Mouse (Mus musculus) adrenal gland, postnatal 10 days (tissue): ENCODE measurements around the gene Stxbp6. TPM values are rescaled to one million over a fixed set of nuclear protein-coding genes. Genes with fewer than 3 reads are reported as not detected.
"Not testable (repeated sequence)": the region's sequence is repeated elsewhere in the genome, so short reads cannot be mapped to it uniquely, and the experiment has no call there.

Source experiments
- DNase-seq: peaks from one replicate; pipeline ENCODE4 v3.0.0; 2021; ENCODE audit warnings: mixed read lengths
- total RNA-seq, 2 experiments: library from RNA; stranded (reverse); gene quantifications; 2 replicates each; pipeline ENCODE4 v1.2.3; 2021

Stxbp6 gene
- total RNA-seq, 2 experiments from 2014 or later = 17.6 to 20.7 TPM

- DNase-seq = no peak
Measured at GRCm38 (mm10) chr12:45056372-45056771, 18.1 kb downstream of the Stxbp6 start.

GRCm38 (mm10) chr12:45053319-45053718, 21.2 kb downstream of the Stxbp6 start:
- DNase-seq = no peak

DNA sequence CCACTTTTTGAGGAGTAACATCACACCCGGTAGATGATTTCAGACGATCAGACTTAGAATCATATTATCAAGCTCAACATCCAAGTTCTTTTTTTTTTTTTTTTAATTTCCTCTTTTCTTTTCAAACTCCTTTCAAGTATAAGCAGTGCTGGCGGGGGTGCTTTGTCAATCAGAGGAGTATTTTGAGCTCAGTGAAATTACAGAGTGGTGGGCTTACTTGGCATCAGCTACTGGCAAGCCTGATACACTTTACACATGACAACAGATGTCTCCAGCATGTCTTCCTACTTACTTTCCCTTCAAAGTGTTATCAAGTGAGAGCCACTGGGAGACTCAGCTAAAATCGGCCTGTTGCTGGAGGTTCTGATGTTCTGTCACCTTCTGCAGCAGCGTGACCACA, 21.6 kb downstream of the Stxbp6 start:
- no peak for DNase-seq

DNA sequence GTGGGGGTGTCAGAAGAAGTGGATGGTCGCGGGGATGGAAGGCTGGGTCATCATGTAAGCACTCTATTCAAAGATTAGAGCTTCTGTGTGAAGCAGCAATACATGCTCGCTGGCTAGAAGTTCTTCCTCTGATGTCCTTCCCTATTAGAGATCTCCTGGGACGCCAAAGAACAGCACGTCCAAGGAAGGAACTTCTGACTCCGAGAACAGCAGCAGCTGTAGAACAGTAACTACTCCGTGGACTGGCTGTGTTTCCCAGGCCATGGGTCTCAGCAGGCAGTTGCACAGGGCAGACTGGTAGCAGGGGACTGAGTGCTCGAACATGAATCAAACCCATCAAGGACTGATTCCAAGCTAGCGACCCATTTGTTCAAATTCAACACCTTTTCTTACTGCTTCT, 24.6 kb downstream of the Stxbp6 start:
- DNase-seq = no peak

GRCm38 (mm10) chr12:45047711-45048110, 26.8 kb downstream of the Stxbp6 start:
- not testable (repeated sequence) for DNase-seq

GRCm38 (mm10) chr12:45047172-45047571, 27.3 kb downstream of the Stxbp6 start:
- DNase-seq = no peak

- no peak for DNase-seq
Measured at GRCm38 (mm10) chr12:45044581-45044980, 29.9 kb downstream of the Stxbp6 start.

GRCm38 (mm10) chr12:45042591-45043091, 31.9 kb downstream of the Stxbp6 start:
- DNase-seq = no peak

GRCm38 (mm10) chr12:45037496-45037895, 37.0 kb downstream of the Stxbp6 start:
- DNase-seq = no peak

DNA sequence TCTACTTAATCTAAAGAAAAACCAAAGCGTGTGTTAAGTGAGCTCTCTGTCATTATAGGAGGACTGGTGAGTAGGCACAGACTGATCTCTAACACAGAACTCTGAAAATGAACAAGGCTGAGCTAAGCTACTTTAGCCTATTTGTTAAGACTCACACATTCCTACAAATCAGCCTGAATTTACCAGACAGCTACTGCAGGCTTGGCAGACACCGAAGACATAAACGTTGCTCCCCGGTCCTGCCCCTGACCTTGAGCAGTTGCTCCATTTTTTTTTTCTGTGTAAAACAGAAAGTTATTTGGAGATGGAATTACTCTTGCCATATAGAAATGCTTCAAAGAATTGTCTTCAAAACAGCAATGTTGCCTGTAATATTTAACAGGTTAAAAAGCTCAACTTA, 37.4 kb downstream of the Stxbp6 start:
- DNase-seq = no peak

DNA sequence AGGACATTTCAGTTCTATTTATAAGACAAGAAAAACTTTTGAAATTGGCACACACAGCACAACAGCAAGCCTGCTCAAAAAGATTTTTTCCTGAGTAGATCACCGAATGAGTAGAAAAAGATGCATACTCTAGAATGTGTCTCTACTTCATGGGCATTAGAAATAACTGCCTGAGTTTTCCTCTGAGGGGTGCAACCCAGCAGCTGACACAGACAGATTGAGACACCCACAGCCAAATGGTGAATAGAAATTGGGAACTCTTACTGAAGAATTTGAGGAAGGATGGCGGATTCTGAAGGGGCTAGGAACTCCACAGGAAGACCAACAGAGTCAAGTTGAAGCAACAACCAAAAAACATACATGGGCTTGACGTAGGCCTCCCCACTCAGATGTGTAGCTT, 43.8 kb downstream of the Stxbp6 start:
- DNase-seq = no peak

DNA sequence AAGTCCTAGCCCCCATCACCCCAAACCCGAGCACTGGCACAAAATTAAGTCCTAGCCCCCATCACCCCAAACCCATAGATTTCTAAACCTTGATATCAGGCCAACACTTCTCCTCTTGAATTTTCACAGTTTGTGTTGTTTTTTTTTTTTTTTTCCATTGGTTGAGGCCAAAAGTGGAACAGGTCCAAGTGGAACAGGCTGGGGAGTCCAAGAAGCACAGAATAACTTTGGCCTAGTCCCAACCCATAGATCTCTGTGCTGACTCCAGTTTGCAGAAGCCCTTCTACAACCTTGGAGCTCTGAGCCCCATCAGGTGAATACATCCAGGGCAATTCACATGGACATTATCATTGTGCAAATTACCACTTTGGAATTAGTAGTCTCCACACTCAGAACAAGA, 48.2 kb downstream of the Stxbp6 start:
- peak; percentile 28 for DNase-seq

DNA sequence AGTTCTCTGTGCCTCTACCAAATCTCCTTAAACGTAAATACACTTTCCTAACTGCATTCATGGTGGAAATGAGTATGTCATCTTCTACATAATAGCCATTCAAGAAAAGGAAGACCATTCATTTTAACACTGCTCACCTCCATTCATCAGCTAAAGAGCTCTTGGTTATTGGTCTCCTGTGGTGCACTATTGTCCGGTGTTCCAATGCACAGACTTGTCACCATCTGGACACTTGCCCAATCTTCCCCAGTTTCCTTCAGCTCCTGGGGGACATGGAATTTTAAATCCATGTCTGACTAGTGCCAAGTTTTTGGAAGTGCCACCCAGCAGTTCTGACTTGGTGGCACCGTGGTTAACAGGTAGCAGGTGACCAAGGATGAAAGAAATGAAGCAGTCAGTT, 54.5 kb downstream of the Stxbp6 start:
- no peak for DNase-seq

DNA sequence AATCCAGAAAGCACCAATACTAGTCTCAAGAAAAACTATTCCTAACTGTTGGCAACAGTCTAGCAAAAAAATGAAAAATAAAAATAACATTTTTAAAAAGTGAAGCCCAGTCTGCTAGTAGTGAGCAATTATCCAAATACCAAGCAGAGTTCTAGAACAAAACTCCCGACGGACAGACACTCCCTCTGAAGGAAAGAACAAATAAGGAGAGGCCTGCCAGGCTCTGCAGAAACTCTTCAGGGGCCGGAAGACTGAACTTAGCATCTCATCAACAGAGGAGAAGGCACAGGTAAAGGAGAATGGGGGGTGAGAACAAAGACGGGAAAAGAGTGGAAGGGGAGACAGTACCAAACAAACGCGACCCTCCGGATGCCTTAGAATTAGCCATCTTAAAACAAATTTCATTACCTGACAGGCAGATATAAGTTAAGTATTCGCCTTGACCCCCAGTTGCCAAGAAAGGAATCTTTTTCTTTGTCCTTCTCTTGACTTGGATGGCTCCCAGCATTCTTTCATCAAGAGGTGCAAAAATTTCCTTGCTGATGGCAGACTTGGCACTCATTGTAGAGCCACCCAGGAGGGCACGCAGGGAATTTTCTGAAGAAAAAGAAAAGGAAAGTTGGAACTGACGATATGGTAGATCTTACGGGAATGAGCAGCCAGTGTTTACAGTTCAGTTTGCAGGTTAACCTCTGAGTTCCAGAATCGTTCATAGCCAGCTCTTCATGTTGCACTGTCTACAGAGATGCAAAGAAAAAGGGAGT, 55.3 kb downstream of the Stxbp6 start:
- no peak for DNase-seq

- DNase-seq = peak; percentile 37
Measured at GRCm38 (mm10) chr12:45013246-45013756, 61.2 kb downstream of the Stxbp6 start.

GRCm38 (mm10) chr12:45011436-45012089, 62.9 kb downstream of the Stxbp6 start:
- no peak for DNase-seq

- DNase-seq = no peak
Measured at GRCm38 (mm10) chr12:45011006-45011405, 63.5 kb downstream of the Stxbp6 start.

DNA sequence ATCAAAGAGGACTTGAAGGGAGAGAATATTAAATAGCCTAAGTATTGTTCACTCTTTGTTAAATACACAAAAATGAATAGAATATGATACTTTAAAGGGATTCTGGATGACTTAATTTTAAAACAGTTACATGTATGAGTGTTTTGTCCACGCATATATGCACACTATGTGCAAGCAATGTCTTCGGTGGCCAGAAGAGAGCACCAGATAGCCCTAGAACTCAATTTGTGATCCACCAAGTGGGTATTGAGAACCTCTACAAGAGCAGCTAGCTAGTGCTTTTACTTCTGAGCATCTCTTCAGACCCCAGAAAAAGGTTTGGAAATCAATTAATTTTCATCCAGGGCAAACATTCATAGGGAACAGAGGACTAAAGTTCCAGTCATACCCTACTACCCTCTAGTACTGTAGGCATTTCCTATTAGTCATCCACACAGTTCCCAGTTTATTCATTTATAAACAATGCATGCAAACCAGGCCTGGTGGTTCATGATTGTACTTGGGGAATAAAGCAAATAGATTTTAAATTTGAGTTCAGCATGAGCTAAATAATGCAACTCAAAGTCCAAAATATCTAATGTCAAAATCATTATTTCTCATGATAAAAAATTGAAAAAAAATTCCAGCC, 64.4 kb downstream of the Stxbp6 start:
- no peak for DNase-seq

- DNase-seq = no peak
Measured at GRCm38 (mm10) chr12:45006569-45006968, 67.9 kb downstream of the Stxbp6 start.

DNA sequence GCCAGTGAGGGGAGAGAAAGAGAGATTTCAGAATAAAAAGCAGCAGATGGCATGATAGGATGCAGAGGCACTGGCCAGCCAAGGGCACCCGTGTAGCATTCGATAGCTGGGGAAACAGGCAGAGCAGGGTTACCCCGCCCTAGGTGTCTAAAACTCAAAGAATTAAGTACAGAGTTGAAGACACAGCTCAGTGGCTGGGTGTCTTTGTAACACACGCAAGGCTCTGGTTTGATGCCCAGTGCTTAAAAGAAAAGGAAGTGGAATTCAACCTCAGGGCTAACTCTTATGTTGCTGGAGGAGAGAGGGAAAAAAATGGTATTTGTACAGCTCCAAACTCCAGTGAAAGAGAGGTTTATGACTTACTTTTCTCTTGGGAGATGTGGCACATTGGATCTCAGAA, 68.5 kb downstream of the Stxbp6 start:
- DNase-seq = no peak

DNA sequence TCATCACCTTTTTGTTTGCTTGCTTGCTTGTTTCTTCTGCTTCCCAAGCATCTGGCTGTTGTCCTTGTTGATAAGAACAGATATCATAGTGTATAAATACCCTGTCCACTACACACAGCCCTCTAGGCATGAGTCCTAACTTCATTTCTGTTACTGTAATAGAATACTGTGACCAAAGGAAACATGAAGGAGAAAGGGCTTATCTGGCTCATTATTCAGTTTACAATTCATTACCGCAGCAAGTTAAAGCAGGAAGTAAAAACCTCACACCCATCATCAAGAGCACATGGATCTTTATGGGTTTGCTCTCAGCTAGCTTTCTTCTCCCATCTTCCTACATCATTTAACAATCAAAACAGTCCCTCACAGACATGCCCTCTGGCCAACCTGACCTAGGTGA, 72.5 kb downstream of the Stxbp6 start:
- no peak for DNase-seq

- no peak for DNase-seq
Measured at GRCm38 (mm10) chr12:44997422-44997821, 77.1 kb downstream of the Stxbp6 start.

DNA sequence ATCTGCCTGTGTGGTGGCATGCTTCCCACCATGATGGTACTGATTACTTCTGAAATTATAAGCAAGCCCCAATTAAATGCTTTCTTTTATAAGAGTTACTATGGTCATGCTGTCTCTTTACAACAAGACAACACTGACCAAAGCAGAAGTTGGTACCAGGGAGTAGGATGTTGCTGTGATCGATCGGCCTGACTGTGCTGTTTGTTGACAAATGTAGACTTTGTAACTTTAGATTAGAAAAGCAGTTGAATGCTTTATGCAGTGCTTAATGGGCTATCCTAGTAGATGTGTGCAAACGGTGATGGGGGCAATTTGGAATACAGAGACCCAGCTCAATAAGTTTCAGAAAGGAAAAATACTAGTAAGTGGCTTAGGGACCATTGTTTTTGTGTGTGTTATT, 77.6 kb downstream of the Stxbp6 start:
- no peak for DNase-seq
